Mouse (Mus musculus): ENCODE measurements around the gene Cox17.
A peak's percentile ranks its signal among the peaks of the same experiment; 100 is the strongest.

Cox17 gene

GRCm38 (mm10) chr16:38395060-38395730 lies 48.4 kb downstream of the Cox17 start:
- DNase-seq (ENCODE audit: low spot score) = no peak

DNA sequence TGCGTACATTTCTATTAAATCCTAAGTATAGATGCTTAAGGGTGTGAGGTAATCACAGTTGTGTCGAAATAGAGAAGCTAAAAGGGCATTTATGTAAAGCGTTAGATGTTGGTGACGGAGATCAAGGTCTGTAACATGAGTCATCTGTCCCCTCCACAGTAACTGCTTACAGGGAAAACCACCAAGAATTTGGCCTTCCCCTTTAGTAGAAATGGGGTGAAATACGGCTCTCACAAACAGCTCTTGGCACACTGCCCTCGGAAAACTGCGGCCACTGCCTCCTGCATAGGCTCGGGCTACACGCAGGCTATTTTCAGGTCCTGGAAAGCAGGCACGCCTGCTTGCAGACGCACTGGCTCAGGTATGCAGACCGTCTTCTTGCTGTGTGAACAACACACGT lies 49.4 kb downstream of the Cox17 start:
- DNase-seq (ENCODE audit: low spot score) = peak; percentile 79

DNA sequence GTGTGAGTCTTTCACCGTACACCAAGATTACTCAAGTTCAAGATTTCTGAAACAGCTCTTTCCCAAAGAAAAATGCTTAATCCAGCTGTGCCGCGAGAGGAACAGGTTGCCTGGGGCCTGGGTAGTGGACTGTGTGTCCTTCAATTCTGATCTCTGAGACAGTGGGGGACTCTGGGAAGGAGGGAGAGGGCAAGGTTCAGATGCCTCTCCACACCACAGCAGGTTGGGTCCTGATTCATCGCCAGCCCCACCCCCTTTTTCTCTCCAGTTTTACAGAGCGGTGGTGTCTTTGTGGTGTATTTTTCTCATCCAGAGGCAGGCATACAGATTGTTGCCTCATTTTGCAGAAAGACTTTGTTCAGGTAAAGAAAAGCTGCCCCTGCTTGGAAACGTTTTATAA lies 51.5 kb downstream of the Cox17 start:
- no peak for DNase-seq (ENCODE audit: low spot score)

GRCm38 (mm10) chr16:38399076-38399475 lies 52.3 kb downstream of the Cox17 start:
- no peak for DNase-seq (ENCODE audit: low spot score)

DNA sequence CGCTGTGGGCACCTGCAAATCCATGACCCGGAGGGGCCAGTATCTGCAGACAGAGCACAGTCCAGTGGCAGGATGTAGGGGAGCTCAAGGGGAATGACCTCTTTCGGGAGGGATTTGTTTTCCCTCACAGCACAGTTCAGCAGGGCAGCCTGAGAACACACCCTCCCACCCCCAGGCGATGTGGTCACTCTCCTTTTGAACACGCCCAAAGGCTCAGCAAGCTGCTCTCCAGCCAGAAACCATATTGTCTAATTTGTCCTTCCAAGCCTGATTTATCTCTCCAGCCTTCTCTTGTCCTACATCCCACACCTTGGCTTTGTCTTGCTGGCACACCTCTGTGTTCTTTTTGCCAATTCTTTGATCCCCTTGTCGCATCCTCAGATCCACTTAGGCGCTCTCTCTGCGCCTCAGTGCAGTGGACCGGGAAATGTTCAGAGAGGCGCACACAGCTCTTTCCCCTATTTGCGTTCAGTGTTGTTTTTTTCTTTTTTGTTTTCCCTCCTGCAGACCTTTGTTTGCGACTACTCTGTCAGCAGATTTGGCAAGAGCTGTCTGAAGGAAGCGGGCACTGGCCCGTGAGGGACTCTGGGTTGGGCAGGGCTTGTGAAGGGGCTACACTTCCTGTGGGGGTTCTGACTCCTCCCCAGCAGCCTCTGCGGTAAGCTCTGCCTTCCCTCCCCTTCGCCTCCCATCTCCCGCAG lies 52.9 kb downstream of the Cox17 start:
- peak; percentile 49 for DNase-seq (ENCODE audit: low spot score)

DNA sequence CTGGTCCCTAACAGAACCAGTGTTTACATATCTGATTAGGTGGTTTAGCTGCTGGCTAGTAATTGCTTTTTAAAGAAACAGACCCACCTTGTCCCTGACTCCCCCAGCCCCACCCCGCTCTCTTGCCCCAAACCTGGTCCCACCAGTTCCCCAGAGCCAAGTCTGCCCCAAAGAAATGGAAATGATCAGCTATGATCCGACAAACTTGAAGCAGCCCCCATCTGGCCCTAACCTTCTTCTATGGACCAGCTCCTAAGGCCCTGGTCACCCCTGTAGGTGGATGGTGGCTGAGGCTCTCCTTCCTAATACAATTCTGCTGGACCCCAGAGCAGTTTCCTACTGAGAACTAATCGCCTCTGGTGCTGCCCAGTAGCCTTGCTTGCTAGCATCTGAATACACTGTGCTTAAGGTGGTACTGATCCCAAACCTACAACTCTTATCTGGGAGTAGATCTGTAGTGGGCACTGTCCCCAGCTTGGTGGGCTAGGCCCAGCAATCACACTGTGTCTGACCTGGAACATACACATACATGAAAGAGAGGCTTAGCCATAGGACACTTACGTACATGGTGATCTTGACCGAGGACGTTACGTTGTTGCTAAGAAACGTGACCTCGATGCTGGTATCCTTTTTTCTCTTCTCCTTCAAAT lies 53.6 kb downstream of the Cox17 start:
- DNase-seq (ENCODE audit: low spot score) = no peak

DNA sequence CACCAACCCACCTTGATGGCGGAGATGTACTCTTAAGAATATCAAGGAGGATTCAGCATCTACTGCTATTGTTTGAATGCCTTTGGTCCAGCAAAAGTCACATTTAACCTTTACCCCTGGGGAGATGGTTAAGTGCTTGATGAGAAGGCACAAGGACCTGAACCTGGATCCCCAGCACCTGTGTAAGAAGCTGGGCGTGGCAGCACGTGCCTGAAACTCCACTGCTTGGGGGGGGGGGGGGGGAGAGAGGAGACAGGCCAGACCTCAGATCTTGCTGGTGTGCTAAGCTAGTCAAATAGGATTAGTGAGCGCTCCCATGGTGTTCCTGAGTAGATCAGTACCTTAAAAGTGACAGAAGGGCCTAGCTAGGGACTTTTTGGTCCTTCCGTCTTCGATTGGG lies 54.7 kb downstream of the Cox17 start:
- DNase-seq (ENCODE audit: low spot score) = no peak
